Mouse (Mus musculus): ENCODE measurements at regions not wholly inside any gene's neighbourhood (a gene's known extent, or its start where the extent isn't known, plus 50 kb on each side); places are given as distances from the start of the nearest gene placed in this dataset.

GRCm38 (mm10) chr7:83031101-83031500 lies 164.0 kb downstream of the Mex3b start:
- TF ChIP-seq CTCF (IDR thresholded peaks at IDR 0.05; ENCODE audit: low read depth, low read length): no peak
- TF ChIP-seq POLR2A (IDR thresholded peaks at IDR 0.05; ENCODE audit: extremely low read depth, insufficient read depth, low read length): no peak

All from liver, adult 2 months (tissue).